Mouse (Mus musculus) G1E (cell line): ENCODE measurements around the gene Igsf21.

Experiments
- CTCF ChIP-seq: IDR thresholded peaks from 2 replicates; pipeline ENCODE4 v1.5.1; 2012; ENCODE audit warnings: low read depth, low read length, inconsistent platforms, mixed read lengths
- GATA1 ChIP-seq: IDR thresholded peaks from 2 replicates; pipeline ENCODE4 v1.6.1; 2012; ENCODE audit warnings: borderline replicate concordance, low read length, inconsistent platforms, mixed read lengths
- GATA2 ChIP-seq: IDR thresholded peaks from 2 replicates; pipeline ENCODE4 v1.6.1; 2012; ENCODE audit warnings: low read depth, low read length, inconsistent platforms, borderline replicate concordance
- POLR2AphosphoS5 ChIP-seq: IDR thresholded peaks from 2 replicates; pipeline ENCODE4 v1.6.1; 2012; ENCODE audit warnings: low read depth, low read length, inconsistent platforms; ENCODE audit not compliant: insufficient replicate concordance
- TAL1 ChIP-seq: conservative IDR thresholded peaks from 2 replicates; pipeline ENCODE4 v1.6.1; 2012; ENCODE audit warnings: low read depth, low read length, inconsistent platforms, mixed read lengths

GRCm38 (mm10) chr4:140164662-140165061 lies 81.9 kb downstream of the Igsf21 start:
- TF ChIP-seq CTCF (no peak), TAL1 (no peak), GATA1 (no peak), GATA2 (no peak), POLR2AphosphoS5 (no peak)
